Mouse (Mus musculus): ENCODE measurements at regions not wholly inside any gene's neighbourhood (a gene's known extent, or its start where the extent isn't known, plus 50 kb on each side); places are given as distances from the start of the nearest gene placed in this dataset.

DNA sequence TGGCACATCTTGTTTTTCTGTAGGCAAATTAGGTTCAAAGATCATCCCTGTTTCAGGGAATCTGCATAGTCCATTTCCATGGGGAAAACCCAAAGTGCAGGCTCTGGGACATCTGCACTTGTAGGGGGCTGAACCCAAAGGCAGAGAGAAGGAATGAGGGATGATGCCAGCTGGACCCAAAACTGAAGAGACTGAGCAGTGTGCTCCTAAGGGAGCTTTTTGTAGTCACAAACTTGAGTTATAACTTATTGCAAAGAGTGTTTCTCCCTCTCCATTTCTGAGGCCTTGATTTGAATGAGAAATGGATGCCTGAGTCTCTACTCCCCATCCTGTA is 226.7 kb downstream of the Ttc32 start:
- Histone ChIP-seq H3K9ac (ENCODE audit: low read length) (no peak overlapping the region), H3K9me3 (ENCODE audit: control insufficient read depth, low read length) (no peaks in the 10 kb centered on the region), H3K4me1 (ENCODE audit: control insufficient read depth, insufficient read depth, low read length) (peaks cover 11% of the 10 kb centered on the region), H3K4me3 (ENCODE audit: low read depth, low read length) (no peak overlapping the region), H3K4me2 (ENCODE audit: low read depth, severe bottlenecking) (no peak overlapping the region), H3K27me3 (ENCODE audit: control insufficient read depth, insufficient read depth, low read length) (peaks cover 3% of the 10 kb centered on the region; the same call in 1 of the 2 replicates), H3K27ac (replicated peaks; ENCODE audit: low read depth, low read length) (no peak overlapping the region), H3K36me3 (ENCODE audit: control insufficient read depth, insufficient read depth, low read length) (no peaks in the 10 kb centered on the region; the same call in 1 of the 2 replicates)
- ATAC-seq (ENCODE audit: insufficient number of reproducible peaks, low FRiP score, low TSS enrichment, low read depth): no peak
- DNase-seq (ENCODE audit: low spot score): no peak

DNA sequence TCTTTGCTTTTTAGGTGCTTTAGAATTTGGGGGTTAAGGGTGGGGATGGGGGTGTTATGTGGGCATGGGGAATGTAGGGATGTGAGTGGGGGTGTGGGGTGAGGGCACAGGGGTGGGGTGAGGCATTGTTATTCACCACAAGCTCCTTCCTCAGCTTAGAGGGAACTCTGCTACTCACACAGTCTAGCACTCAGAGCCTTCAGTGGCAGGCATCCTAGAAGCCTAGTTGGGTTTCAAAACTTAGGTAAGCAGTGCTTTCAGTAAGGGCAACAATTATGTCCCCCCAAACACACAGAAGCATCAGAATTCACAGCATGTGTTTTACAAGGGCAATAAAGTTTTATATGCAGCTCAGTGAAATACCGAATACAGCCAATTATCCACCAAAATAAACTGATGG is 228.4 kb downstream of the Ttc32 start:
- H3K36me3 ChIP-seq (ENCODE audit: control insufficient read depth, insufficient read depth, low read length): no peaks in the 10 kb centered on the region; the same call in 1 of the 2 replicates
- no peak overlapping the region for H3K4me2 ChIP-seq (ENCODE audit: low read depth, severe bottlenecking)
- H3K4me3 ChIP-seq (ENCODE audit: low read depth, low read length): no peak overlapping the region
- H3K27ac ChIP-seq (replicated peaks; ENCODE audit: low read depth, low read length): no peak overlapping the region
- no peak for DNase-seq (ENCODE audit: low spot score)
- no peak overlapping the region for H3K9ac ChIP-seq (ENCODE audit: low read length)
- no peaks in the 10 kb centered on the region for H3K9me3 ChIP-seq (ENCODE audit: control insufficient read depth, low read length)
- peak; percentile 56; the same call in 1 of the 2 replicates for ATAC-seq (ENCODE audit: insufficient number of reproducible peaks, low FRiP score, low TSS enrichment, low read depth)
- peaks cover 15% of the 10 kb centered on the region for H3K4me1 ChIP-seq (ENCODE audit: control insufficient read depth, insufficient read depth, low read length)
- WGBS: 3% methylated on average over 1 of the region's 1 CpGs
- peaks cover 7% of the 10 kb centered on the region; the same call in 1 of the 2 replicates for H3K27me3 ChIP-seq (ENCODE audit: control insufficient read depth, insufficient read depth, low read length)

DNA sequence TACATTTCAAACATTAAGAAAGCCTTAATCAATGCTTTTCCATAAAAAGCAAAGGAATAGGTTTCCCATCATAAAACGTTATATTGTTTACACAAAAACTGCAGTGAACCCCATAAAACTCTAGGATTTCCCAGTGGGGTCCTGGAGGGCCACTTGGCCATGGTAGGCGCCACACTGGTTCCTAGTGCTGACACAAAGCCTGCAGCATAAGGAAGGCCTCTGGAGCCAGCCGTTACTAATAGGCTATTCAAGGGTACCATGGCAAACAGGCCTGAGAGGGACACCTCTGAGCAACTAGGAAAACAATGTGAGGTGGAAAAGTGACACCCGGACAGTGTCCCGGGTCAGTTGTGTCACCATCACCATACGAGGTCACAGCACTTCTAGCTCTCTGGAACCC is 231.9 kb downstream of the Ttc32 start:
- Histone ChIP-seq H3K4me2 (ENCODE audit: low read depth, severe bottlenecking) (no peak overlapping the region), H3K9me3 (ENCODE audit: control insufficient read depth, low read length) (no peaks in the 10 kb centered on the region), H3K9ac (ENCODE audit: low read length) (no peak overlapping the region), H3K4me1 (ENCODE audit: control insufficient read depth, insufficient read depth, low read length) (peaks cover 13% of the 10 kb centered on the region), H3K27me3 (ENCODE audit: control insufficient read depth, insufficient read depth, low read length) (peaks cover 3% of the 10 kb centered on the region; the same call in 1 of the 2 replicates), H3K27ac (replicated peaks; ENCODE audit: low read depth, low read length) (no peak overlapping the region), H3K4me3 (ENCODE audit: low read depth, low read length) (no peak overlapping the region), H3K36me3 (ENCODE audit: control insufficient read depth, insufficient read depth, low read length) (no peaks in the 10 kb centered on the region)
- WGBS: 27% methylated on average over 6 of the region's 6 CpGs
- peak; percentile 29 for DNase-seq (ENCODE audit: low spot score)
- no peak for ATAC-seq (ENCODE audit: insufficient number of reproducible peaks, low FRiP score, low TSS enrichment, low read depth)

DNA sequence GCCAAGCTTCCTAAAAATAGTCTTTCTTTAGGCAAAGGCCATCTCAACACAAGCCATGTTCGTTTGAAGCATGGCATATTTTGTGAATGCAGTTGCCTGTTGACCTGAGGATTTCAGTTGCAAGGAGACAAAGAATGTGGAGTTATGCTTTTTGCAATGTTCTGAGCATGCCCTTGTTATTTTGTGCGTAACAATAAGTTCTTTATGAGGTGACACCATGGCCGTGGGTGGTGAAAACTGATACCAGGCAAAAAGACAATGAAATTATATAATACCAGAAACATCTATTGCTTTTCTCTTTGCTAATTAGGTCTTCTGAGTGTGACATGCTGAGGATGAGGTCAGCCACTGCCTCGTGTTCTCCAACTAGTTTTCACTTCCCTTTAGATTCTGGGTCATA is 236.4 kb downstream of the Ttc32 start:
- DNase-seq (ENCODE audit: low spot score): no peak
- Histone ChIP-seq H3K27me3 (ENCODE audit: control insufficient read depth, insufficient read depth, low read length) (peaks cover 3% of the 10 kb centered on the region; the same call in 1 of the 2 replicates), H3K36me3 (ENCODE audit: control insufficient read depth, insufficient read depth, low read length) (no peaks in the 10 kb centered on the region), H3K27ac (replicated peaks; ENCODE audit: low read depth, low read length) (no peak overlapping the region), H3K4me3 (ENCODE audit: low read depth, low read length) (no peak overlapping the region), H3K9me3 (ENCODE audit: control insufficient read depth, low read length) (no peaks in the 10 kb centered on the region), H3K4me2 (ENCODE audit: low read depth, severe bottlenecking) (no peak overlapping the region), H3K9ac (ENCODE audit: low read length) (no peak overlapping the region), H3K4me1 (ENCODE audit: control insufficient read depth, insufficient read depth, low read length) (peaks cover 6% of the 10 kb centered on the region)
- WGBS: 80% methylated on average over 4 of the region's 4 CpGs
- no peak for ATAC-seq (ENCODE audit: insufficient number of reproducible peaks, low FRiP score, low TSS enrichment, low read depth)

DNA sequence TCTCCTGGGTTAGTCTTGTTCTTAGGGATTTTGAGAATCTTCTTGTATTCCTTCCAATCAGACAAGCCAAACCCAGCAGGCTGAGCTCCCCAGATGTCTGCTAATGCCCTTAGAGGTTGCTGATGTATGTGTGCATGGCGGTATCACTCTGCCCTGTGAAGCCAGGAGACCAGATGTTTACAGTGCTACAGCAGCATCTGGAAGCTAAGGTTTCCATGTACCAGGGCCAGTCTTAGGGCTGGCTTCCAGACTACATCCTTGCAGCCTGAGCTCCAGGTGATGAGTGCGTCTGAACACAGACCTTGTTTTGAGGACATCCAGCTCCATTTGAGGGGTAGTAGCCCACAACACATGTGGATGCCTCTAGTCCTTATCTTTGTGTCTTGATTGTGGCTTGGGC is 241.7 kb downstream of the Ttc32 start:
- Histone ChIP-seq H3K9ac (ENCODE audit: low read length) (no peak overlapping the region), H3K27ac (replicated peaks; ENCODE audit: low read depth, low read length) (no peak overlapping the region), H3K4me1 (ENCODE audit: control insufficient read depth, insufficient read depth, low read length) (peaks cover 7% of the 10 kb centered on the region), H3K36me3 (ENCODE audit: control insufficient read depth, insufficient read depth, low read length) (no peaks in the 10 kb centered on the region), H3K4me3 (ENCODE audit: low read depth, low read length) (no peak overlapping the region), H3K27me3 (ENCODE audit: control insufficient read depth, insufficient read depth, low read length) (no peaks in the 10 kb centered on the region), H3K9me3 (ENCODE audit: control insufficient read depth, low read length) (no peaks in the 10 kb centered on the region), H3K4me2 (ENCODE audit: low read depth, severe bottlenecking) (no peak overlapping the region)
- ATAC-seq (ENCODE audit: insufficient number of reproducible peaks, low FRiP score, low TSS enrichment, low read depth) (no peak), DNase-seq (ENCODE audit: low spot score) (peak; percentile 36)
- 69% methylated on average over 2 of the region's 2 CpGs for WGBS

DNA sequence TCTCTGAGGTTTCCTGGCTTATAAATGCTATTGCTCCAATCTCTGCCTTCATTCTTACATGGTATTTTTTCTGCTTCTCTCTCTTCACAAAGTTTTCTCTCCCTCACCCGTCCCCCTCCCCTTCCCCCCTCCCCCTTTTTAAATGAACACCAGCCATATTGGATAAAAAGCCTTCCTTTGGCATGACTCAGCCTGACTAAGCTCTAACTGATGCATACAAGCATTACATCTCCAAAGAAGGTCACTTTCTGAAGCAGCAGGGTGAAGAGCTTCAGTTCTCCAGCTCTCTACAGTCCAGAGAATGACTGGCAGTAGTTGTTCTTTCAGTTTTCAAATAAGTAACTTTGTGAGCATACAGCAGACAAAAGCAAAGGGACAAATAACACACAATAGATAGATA is 244.4 kb downstream of the Ttc32 start:
- no peaks in the 10 kb centered on the region for H3K9me3 ChIP-seq (ENCODE audit: control insufficient read depth, low read length)
- H3K27ac ChIP-seq (replicated peaks; ENCODE audit: low read depth, low read length): no peak overlapping the region
- 60% methylated on average over 1 of the region's 1 CpGs for WGBS
- ATAC-seq (ENCODE audit: insufficient number of reproducible peaks, low FRiP score, low TSS enrichment, low read depth) (no peak), DNase-seq (ENCODE audit: low spot score) (no peak)
- no peaks in the 10 kb centered on the region for H3K36me3 ChIP-seq (ENCODE audit: control insufficient read depth, insufficient read depth, low read length)
- H3K4me1 ChIP-seq (ENCODE audit: control insufficient read depth, insufficient read depth, low read length): peaks cover 7% of the 10 kb centered on the region
- no peak overlapping the region for H3K4me3 ChIP-seq (ENCODE audit: low read depth, low read length)
- no peaks in the 10 kb centered on the region for H3K27me3 ChIP-seq (ENCODE audit: control insufficient read depth, insufficient read depth, low read length)
- no peak overlapping the region for H3K9ac ChIP-seq (ENCODE audit: low read length)
- no peak overlapping the region for H3K4me2 ChIP-seq (ENCODE audit: low read depth, severe bottlenecking)

DNA sequence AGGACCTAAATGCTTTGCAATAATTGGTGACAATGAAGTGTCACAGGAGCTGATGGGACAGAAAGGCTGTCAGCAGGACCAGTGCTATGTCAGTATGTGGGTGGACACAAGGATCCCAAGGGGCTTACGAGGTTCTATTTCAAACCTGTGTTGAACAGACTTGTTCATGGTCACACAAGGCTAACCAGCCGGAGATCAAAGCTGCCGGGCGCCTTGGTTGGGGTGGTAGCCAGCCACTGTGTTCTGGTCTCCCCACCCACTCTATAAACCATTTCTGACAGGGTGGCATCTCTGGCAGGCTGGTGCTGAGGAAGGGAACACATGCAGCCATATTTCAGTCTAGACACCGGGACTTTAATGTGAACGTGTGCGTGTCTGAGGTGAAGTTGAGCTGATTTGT is 245.9 kb downstream of the Ttc32 start:
- DNase-seq (ENCODE audit: low spot score): peak; percentile 44
- no peaks in the 10 kb centered on the region for H3K27me3 ChIP-seq (ENCODE audit: control insufficient read depth, insufficient read depth, low read length)
- H3K4me3 ChIP-seq (ENCODE audit: low read depth, low read length): no peak overlapping the region
- WGBS: 42% methylated on average over 7 of the region's 7 CpGs
- H3K9me3 ChIP-seq (ENCODE audit: control insufficient read depth, low read length): no peaks in the 10 kb centered on the region
- no peak overlapping the region for H3K9ac ChIP-seq (ENCODE audit: low read length)
- no peaks in the 10 kb centered on the region for H3K36me3 ChIP-seq (ENCODE audit: control insufficient read depth, insufficient read depth, low read length)
- H3K27ac ChIP-seq (replicated peaks; ENCODE audit: low read depth, low read length): no peak overlapping the region
- H3K4me1 ChIP-seq (ENCODE audit: control insufficient read depth, insufficient read depth, low read length): peaks cover 11% of the 10 kb centered on the region
- no peak overlapping the region for H3K4me2 ChIP-seq (ENCODE audit: low read depth, severe bottlenecking)
- ATAC-seq (ENCODE audit: insufficient number of reproducible peaks, low FRiP score, low TSS enrichment, low read depth): no peak

DNA sequence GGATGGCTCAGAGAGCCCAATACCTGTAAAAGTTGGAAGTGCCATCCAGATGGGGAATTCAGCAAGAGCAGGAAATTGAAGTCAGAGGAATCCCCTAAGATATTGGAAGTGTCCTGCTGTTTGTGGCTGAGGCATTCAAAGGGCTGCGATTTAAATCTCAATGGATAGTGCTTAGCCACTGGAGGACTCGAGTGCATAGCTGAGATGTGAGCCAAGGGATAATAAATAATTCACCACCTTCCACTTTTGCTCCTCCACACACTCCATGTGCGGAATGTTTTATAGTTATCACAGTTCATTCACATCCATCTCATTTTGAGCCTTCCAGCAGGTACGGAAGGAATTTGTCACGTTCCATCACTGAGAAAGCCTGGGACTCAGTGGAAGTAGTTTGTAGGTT is 248.9 kb downstream of the Ttc32 start:
- H3K4me2 ChIP-seq (ENCODE audit: low read depth, severe bottlenecking): no peak overlapping the region
- H3K4me3 ChIP-seq (ENCODE audit: low read depth, low read length): no peak overlapping the region
- H3K9ac ChIP-seq (ENCODE audit: low read length): no peak overlapping the region
- DNase-seq (ENCODE audit: low spot score): no peak
- peaks cover 4% of the 10 kb centered on the region; the same call in 1 of the 2 replicates for H3K4me1 ChIP-seq (ENCODE audit: control insufficient read depth, insufficient read depth, low read length)
- H3K36me3 ChIP-seq (ENCODE audit: control insufficient read depth, insufficient read depth, low read length): no peaks in the 10 kb centered on the region
- H3K27ac ChIP-seq (replicated peaks; ENCODE audit: low read depth, low read length): no peak overlapping the region
- no peak for ATAC-seq (ENCODE audit: insufficient number of reproducible peaks, low FRiP score, low TSS enrichment, low read depth)
- 37% methylated on average over 5 of the region's 5 CpGs for WGBS
- H3K27me3 ChIP-seq (ENCODE audit: control insufficient read depth, insufficient read depth, low read length): no peaks in the 10 kb centered on the region
- H3K9me3 ChIP-seq (ENCODE audit: control insufficient read depth, low read length): no peaks in the 10 kb centered on the region

DNA sequence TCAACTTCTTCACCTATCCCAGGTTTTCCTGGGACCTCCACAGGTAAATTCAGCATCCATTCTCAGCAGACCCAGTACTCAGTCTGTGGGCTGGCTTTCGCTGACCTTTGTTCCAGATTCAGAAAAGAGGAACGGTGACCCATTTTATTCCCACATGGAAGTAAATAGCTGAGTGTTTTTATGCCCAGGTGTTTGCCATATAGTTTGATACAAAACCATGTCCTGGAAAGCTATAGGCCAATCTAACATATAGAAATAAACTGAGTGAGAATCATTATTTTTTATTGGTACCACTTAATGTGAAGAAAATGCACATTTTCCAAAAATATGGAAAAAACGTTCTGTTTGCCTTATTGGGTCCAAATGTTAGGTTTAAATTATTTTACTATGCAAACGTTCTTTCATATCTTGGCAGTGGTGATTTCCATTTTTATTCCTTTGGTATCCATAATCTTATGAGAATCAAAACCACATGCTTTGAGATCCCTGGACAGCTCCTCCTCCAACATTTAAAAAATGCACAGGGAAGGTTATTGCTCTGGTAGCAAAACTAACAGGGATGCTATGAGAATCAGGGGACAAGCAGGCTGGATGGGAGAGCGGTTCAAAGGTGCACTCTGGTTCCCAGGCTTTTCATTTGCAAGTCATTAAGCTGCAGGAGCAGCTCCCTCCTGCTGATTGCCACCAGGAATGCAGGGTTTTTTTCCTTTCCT is 250.3 kb downstream of the Ttc32 start:
- Histone ChIP-seq H3K4me2 (ENCODE audit: low read depth, severe bottlenecking) (no peak overlapping the region), H3K9me3 (ENCODE audit: control insufficient read depth, low read length) (no peaks in the 10 kb centered on the region), H3K36me3 (ENCODE audit: control insufficient read depth, insufficient read depth, low read length) (no peaks in the 10 kb centered on the region), H3K4me1 (ENCODE audit: control insufficient read depth, insufficient read depth, low read length) (peaks cover 4% of the 10 kb centered on the region; the same call in 1 of the 2 replicates), H3K27ac (replicated peaks; ENCODE audit: low read depth, low read length) (no peak overlapping the region), H3K27me3 (ENCODE audit: control insufficient read depth, insufficient read depth, low read length) (no peaks in the 10 kb centered on the region), H3K4me3 (ENCODE audit: low read depth, low read length) (no peak overlapping the region), H3K9ac (ENCODE audit: low read length) (no peak overlapping the region)
- 42% methylated on average over 5 of the region's 5 CpGs for WGBS
- ATAC-seq (ENCODE audit: insufficient number of reproducible peaks, low FRiP score, low TSS enrichment, low read depth) (no peak), DNase-seq (ENCODE audit: low spot score) (no peak)
